Mouse (Mus musculus) small intestine, adult 2 months (tissue): Measurements from ENCODE around the gene Wdr37. TPM values are rescaled to one million over a fixed set of nuclear protein-coding genes. Genes with fewer than 3 reads are reported as not detected.

ENCODE experiments used
- H3K27ac ChIP-seq: fragments of 200-500 bp; 2 replicates; pipeline ENCODE4 v1.5.1; 2012; ENCODE audit warnings: low read depth, low read length, control low read depth, inconsistent platforms; ENCODE audit not compliant: insufficient read depth
- H3K27me3 ChIP-seq: fragments of 200-500 bp; 2 replicates; pipeline ENCODE4 v1.6.1; 2012; ENCODE audit warnings: mild to moderate bottlenecking, moderate library complexity, low read length, inconsistent platforms; ENCODE audit not compliant: control insufficient read depth, insufficient read depth
- H3K36me3 ChIP-seq: fragments of 200-500 bp; 2 replicates; pipeline ENCODE4 v1.6.1; 2012; ENCODE audit warnings: mild to moderate bottlenecking, low read length, control low read depth, inconsistent platforms; ENCODE audit not compliant: control insufficient read depth, insufficient read depth
- H3K4me1 ChIP-seq: fragments of 200-500 bp; 2 replicates; pipeline ENCODE4 v1.6.1; 2012; ENCODE audit warnings: low read length, inconsistent platforms, mixed read lengths; ENCODE audit not compliant: control insufficient read depth, insufficient read depth, insufficient read length
- H3K4me3 ChIP-seq: fragments of 200-500 bp; 2 replicates; pipeline ENCODE4 v1.5.1; 2012; ENCODE audit warnings: low read depth, mild to moderate bottlenecking, control low read depth, inconsistent platforms, low read length, moderate library complexity
- CTCF ChIP-seq: fragments of 200-500 bp; IDR thresholded peaks from 2 replicates; pipeline ENCODE4 v1.5.1; 2012; ENCODE audit warnings: low read depth, mild to moderate bottlenecking, control low read depth, inconsistent platforms, low read length, moderate library complexity, mixed read lengths; ENCODE audit not compliant: insufficient replicate concordance, insufficient read length; ENCODE audit errors: extremely low read depth
- POLR2A ChIP-seq: fragments of 200-500 bp; IDR thresholded peaks from 2 replicates; pipeline ENCODE4 v1.6.1; 2012; ENCODE audit warnings: low read depth, mild to moderate bottlenecking, control low read depth, inconsistent platforms, low read length, moderate library complexity
- WGBS: fragments of 180-500 bp; shearing (Covaris S2); methylation state at CpG from one replicate; pipeline ENCODE4 v1.1.7; 2018; 5-methylcytosine and 5-hydroxymethylcytosine counted together
- polyA plus RNA-seq: library from polyadenylated mRNA; depleted of rRNA; stranded (reverse); fragments of >200 nt; gene quantifications from 2 replicates; pipeline ENCODE4 v1.2.3, GENCODE M21; 2012

The Wdr37 gene
- polyA plus RNA-seq, 1 experiment = 10.7 TPM

GRCm38 (mm10) chr13:8873776-8874175 lies 2.1 kb upstream of the Wdr37 start:
- H3K4me1 ChIP-seq = no peaks in the 10 kb centered on the region
- H3K27ac ChIP-seq = no peak overlapping the region
- H3K4me3 ChIP-seq = no peak overlapping the region
- H3K36me3 ChIP-seq = no peaks in the 10 kb centered on the region
- 80% methylated on average over 1 of the region's 1 CpGs for WGBS
- H3K27me3 ChIP-seq = no peaks in the 10 kb centered on the region
- TF ChIP-seq POLR2A = no peak
- TF ChIP-seq CTCF = no peak

- Histone ChIP-seq H3K4me3 (peak overlapping the region; percentile 90), H3K4me1 (no peaks in the 10 kb centered on the region), H3K27me3 (no peaks in the 10 kb centered on the region), H3K36me3 (0 out of 2 replicates have a peak, but pooled peaks cover 1% of the 10 kb centered on the region), H3K27ac (peak overlapping the region; percentile 99)
- TF ChIP-seq POLR2A (peak; percentile 90), CTCF (peak; percentile 98)
- under 1% methylated on average over 57 of the region's 57 CpGs for WGBS
Measured at GRCm38 (mm10) chr13:8870510-8871313, 997 bp downstream of the Wdr37 start.

- Histone ChIP-seq H3K36me3 (0 out of 2 replicates have a peak, but pooled peaks cover 1% of the 10 kb centered on the region), H3K4me3 (peak overlapping the region; percentile 90), H3K4me1 (no peaks in the 10 kb centered on the region), H3K27ac (peak overlapping the region; percentile 99; the same call in 1 of the 2 replicates), H3K27me3 (no peaks in the 10 kb centered on the region)
- WGBS = 2% methylated on average over 9 of the region's 9 CpGs
- no peak for TF ChIP-seq POLR2A
- TF ChIP-seq CTCF = no peak
Measured at GRCm38 (mm10) chr13:8870160-8870509, 1.6 kb downstream of the Wdr37 start.

GRCm38 (mm10) chr13:8869578-8870157 lies 2.0 kb downstream of the Wdr37 start:
- Histone ChIP-seq H3K27ac (no peak overlapping the region), H3K27me3 (no peaks in the 10 kb centered on the region), H3K36me3 (0 out of 2 replicates have a peak, but pooled peaks cover 1% of the 10 kb centered on the region), H3K4me1 (no peaks in the 10 kb centered on the region), H3K4me3 (no peak overlapping the region)
- TF ChIP-seq CTCF = no peak
- TF ChIP-seq POLR2A = no peak
- WGBS = 43% methylated on average over 5 of the region's 5 CpGs

DNA sequence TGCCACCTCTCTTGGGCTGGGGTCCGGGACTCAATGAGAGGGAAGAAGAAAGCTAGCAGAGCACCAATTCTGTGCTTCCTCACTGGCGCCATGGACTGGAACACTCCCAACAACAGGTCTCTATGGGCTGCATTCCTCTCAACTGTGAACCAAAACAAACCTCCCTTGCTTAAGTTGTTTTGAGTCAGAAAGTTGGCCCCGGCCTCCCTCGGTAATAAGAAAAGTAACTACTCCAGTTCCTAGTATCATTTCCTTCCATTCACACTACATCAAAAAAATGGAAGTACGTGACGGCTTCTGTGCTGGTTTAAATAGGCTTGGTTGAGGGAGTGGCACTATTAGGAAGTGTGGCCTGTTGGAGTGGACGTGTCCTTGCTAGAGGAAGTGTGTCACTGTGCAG lies 5.1 kb downstream of the Wdr37 start:
- Histone ChIP-seq H3K27ac (0 out of 2 replicates have a peak overlapping the region, but pooled peaks have one; percentile 8), H3K4me3 (no peak overlapping the region), H3K36me3 (0 out of 2 replicates have a peak, but pooled peaks cover 1% of the 10 kb centered on the region), H3K4me1 (no peaks in the 10 kb centered on the region), H3K27me3 (no peaks in the 10 kb centered on the region)
- TF ChIP-seq POLR2A (no peak), CTCF (no peak)
- 83% methylated on average over 7 of the region's 7 CpGs for WGBS

DNA sequence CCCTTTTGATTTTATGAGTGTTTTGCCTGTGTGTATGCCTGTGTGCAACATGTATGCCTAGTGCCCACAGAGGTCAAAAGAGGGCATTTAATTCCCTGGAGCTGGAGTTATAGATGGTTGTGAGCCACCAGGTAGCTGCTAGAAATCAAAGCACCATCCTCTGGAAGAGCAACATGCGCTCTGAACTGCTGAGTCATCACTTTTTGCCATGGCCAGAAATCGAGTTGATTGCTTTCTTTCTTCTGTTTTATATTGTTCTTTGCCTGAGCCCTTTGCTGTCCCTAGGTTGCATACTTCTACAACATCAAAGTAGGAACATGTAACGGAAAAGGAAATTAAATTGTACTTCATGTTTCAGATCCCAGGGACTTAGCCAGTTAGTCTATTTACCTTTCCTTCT lies 6.7 kb downstream of the Wdr37 start:
- H3K4me3 ChIP-seq = no peak overlapping the region
- H3K36me3 ChIP-seq = peaks cover 7% of the 10 kb centered on the region
- no peaks in the 10 kb centered on the region for H3K4me1 ChIP-seq
- no peaks in the 10 kb centered on the region for H3K27me3 ChIP-seq
- TF ChIP-seq CTCF (no peak), POLR2A (no peak)
- no peak overlapping the region for H3K27ac ChIP-seq
- 83% methylated on average over 3 of the region's 3 CpGs for WGBS

- TF ChIP-seq POLR2A (no peak), CTCF (no peak)
- 89% methylated on average over 9 of the region's 9 CpGs for WGBS
- no peak overlapping the region for H3K27ac ChIP-seq
- H3K4me3 ChIP-seq = no peak overlapping the region
- no peaks in the 10 kb centered on the region for H3K27me3 ChIP-seq
- H3K4me1 ChIP-seq = no peaks in the 10 kb centered on the region
- peaks cover 15% of the 10 kb centered on the region for H3K36me3 ChIP-seq
Measured at GRCm38 (mm10) chr13:8860861-8861260, 10.8 kb downstream of the Wdr37 start.
